Mouse (Mus musculus): ENCODE measurements around the gene Tnnt1. TPM values are rescaled to one million over a fixed set of nuclear protein-coding genes. Genes with fewer than 3 reads are reported as not detected.
"Not testable (repeated sequence)": the region's sequence is repeated elsewhere in the genome, so short reads cannot be mapped to it uniquely, and the experiment has no call there.

Tnnt1 gene
- polyA plus RNA-seq, 1 experiment = 1,403 TPM

DNA sequence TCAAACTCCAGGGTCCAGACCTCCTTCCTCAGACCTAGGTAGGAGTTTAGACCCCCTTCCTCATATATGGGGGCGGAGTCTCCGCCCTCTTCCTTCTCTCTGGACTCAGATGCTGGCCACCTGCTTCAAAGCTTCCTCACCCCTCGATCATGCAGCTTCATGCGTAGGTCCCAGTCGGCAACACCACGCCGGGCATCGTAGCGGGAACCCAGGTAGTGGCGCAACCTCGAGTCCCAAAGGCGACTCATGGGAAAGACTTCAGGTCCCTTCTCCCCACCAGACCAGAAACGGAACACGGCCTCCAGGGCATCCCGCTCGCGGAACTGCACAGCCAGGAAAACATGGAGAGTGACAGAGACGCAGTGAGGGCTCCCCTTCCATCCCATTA is 11.1 kb upstream of the Tnnt1 start:
- H3K36me3 ChIP-seq (ENCODE audit: control insufficient read depth, insufficient read depth) = no peaks in the 10 kb centered on the region
- no peak overlapping the region for H3K4me3 ChIP-seq
- no peak overlapping the region for H3ac ChIP-seq (ENCODE audit: control insufficient read depth, insufficient read length)
- H3K27me3 ChIP-seq (ENCODE audit: control insufficient read depth, insufficient read depth, insufficient read length) = no peaks in the 10 kb centered on the region
- no peaks in the 10 kb centered on the region for H3K79me2 ChIP-seq (ENCODE audit: control insufficient read depth, insufficient read depth)
- TF ChIP-seq CEBPB (IDR thresholded peaks at IDR 0.05; ENCODE audit: insufficient read depth, poor library complexity, severe bottlenecking) (no peak), USF1 (IDR thresholded peaks at IDR 0.05; ENCODE audit: low read depth) (no peak), MYOD1 (IDR thresholded peaks at IDR 0.05; ENCODE audit: control insufficient read depth in 1 of 3, insufficient read length in 2 of 3, low read depth in 2 of 3) (no peak), POLR2AphosphoS2 (IDR thresholded peaks at IDR 0.05; ENCODE audit: insufficient read length, low read depth) (no peak), TCF12 (IDR thresholded peaks at IDR 0.05; ENCODE audit: insufficient read depth, poor library complexity, severe bottlenecking) (no peak), REST (IDR thresholded peaks at IDR 0.05; ENCODE audit: insufficient read depth, insufficient read length) (no peak), TCF3 (IDR thresholded peaks at IDR 0.05; ENCODE audit: insufficient read length, low read depth) (no peak), MYOG (IDR thresholded peaks at IDR 0.05; ENCODE audit: control insufficient read depth in 1 of 3, insufficient read depth in 1 of 3, insufficient read length in 2 of 3, low read depth in 2 of 3) (no peak), SRF (IDR thresholded peaks at IDR 0.05; ENCODE audit: control insufficient read depth, insufficient read length, low read depth) (no peak), MAX (IDR thresholded peaks at IDR 0.05; ENCODE audit: low read depth) (no peak), E2F4 (IDR thresholded peaks at IDR 0.05; ENCODE audit: insufficient read depth) (no peak)
- H3K4me2 ChIP-seq (ENCODE audit: low read depth) = no peak overlapping the region

DNA sequence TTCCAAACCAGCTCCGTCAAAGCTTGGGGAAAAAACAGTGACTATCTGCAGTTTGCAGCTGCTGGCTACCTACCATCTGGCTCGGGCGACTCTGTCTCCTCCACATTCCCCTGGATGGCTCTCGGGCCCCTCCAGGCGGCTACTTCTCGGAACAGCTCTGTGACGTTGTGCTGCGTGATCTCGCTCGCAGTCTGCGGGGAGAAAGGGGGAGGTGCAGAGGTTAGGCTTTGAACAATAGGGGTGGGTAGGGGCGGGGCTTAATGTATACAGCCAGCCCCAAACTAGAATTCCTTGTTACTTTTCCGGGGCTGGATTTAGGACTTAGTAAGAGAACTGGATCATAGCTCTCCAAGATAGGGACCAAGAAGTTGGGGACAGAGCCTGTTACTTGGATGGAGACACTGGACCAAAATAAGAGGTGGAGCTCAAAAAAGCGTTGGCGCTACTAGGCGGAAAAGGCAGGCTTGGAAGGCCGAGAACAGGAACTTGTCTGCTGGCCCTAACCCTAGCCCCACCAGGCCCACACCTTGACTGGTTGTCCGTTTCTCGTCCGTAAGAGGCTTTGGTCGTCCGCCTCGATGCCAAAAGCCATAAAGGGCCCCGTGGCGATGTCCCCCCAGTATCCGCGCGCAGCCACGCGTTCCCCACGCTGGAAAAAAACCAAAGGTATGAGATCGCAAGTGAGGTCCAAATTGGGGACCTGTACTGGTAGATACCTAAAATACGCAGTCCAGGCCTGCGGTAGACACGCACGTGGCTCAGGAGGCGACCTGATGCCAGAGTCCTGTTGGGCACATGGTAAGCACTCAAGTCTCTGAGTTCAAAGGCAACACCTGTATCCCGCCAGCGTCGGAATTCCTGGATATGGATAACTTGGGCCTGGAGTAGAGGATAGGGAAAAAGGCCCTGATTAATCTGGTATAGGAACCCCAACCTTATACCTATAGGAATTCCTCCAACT is 10.4 kb upstream of the Tnnt1 start:
- Histone ChIP-seq H3K27me3 (ENCODE audit: control insufficient read depth, insufficient read depth, insufficient read length) (no peaks in the 10 kb centered on the region), H3K79me2 (ENCODE audit: control insufficient read depth, insufficient read depth) (no peaks in the 10 kb centered on the region), H3K4me2 (ENCODE audit: low read depth) (peak overlapping the region; percentile 59), H3K36me3 (ENCODE audit: control insufficient read depth, insufficient read depth) (no peaks in the 10 kb centered on the region), H3K4me3 (no peak overlapping the region), H3ac (ENCODE audit: control insufficient read depth, insufficient read length) (no peak overlapping the region)
- no peak for TF ChIP-seq E2F4 (IDR thresholded peaks at IDR 0.05; ENCODE audit: insufficient read depth)
- TF ChIP-seq REST (IDR thresholded peaks at IDR 0.05; ENCODE audit: insufficient read depth, insufficient read length) = no peak
- TF ChIP-seq MAX (IDR thresholded peaks at IDR 0.05; ENCODE audit: low read depth) = no peak
- no peak for TF ChIP-seq USF1 (IDR thresholded peaks at IDR 0.05; ENCODE audit: low read depth)
- no peak for TF ChIP-seq SRF (IDR thresholded peaks at IDR 0.05; ENCODE audit: control insufficient read depth, insufficient read length, low read depth)
- TF ChIP-seq TCF3 (IDR thresholded peaks at IDR 0.05; ENCODE audit: insufficient read length, low read depth) = no peak
- no peak for TF ChIP-seq POLR2A (IDR thresholded peaks at IDR 0.05; ENCODE audit: insufficient read length, low read depth)
- peak in 1 of 3 experiments; percentile 29 for TF ChIP-seq MYOG (IDR thresholded peaks at IDR 0.05; ENCODE audit: control insufficient read depth in 1 of 3, insufficient read depth in 1 of 3, insufficient read length in 2 of 3, low read depth in 2 of 3)
- TF ChIP-seq MYOD1 (IDR thresholded peaks at IDR 0.05; ENCODE audit: control insufficient read depth in 1 of 3, insufficient read length in 2 of 3, low read depth in 2 of 3) = peak in 2 of 3 experiments; percentile 26 to 29
- TF ChIP-seq POLR2AphosphoS2 (IDR thresholded peaks at IDR 0.05; ENCODE audit: insufficient read length, low read depth) = no peak

DNA sequence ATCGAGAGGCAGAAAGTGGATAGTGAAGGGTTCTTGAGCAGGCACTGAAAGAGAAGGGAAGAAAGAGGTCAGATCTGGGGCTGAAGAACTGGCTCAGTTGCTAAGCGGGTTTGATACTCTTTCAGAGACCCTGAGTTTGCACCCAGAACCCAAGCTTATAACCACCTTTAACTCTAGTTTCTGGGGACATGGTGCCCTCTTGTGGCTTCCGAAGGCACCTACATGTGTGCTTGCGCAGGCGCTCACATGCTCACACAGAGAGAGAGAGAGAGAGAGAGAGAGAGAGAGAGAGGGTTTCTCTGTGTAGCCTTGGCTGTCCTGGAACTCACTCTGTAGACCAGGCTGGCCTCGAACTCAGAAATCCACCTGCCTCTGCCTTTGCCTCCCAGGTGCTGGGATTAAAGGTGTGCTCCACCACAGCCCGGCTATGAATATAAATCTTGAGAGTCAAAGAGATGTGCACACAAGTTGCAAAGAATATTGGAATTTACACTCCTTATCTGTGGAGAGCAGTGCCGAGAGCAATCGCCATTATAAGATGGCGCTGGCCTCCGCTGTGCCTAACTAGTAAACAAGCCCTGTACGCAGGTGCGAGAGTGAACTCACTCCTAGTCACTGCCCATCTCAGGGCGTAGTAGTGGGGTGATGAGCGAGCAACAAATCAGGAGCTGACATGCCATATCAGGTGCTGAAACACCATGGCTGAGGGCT is 8.2 kb upstream of the Tnnt1 start, which contains the start of gene Tnni3:
Gene Tnni3 (minus strand): TSS at position 18 of the 711 bp plus-strand sequence.
- not testable (repeated sequence) for H3K36me3 ChIP-seq (ENCODE audit: control insufficient read depth, insufficient read depth); H3K4me3 ChIP-seq; H3K79me2 ChIP-seq (ENCODE audit: control insufficient read depth, insufficient read depth); H3K4me2 ChIP-seq (ENCODE audit: low read depth); H3ac ChIP-seq (ENCODE audit: control insufficient read depth, insufficient read length); H3K27me3 ChIP-seq (ENCODE audit: control insufficient read depth, insufficient read depth, insufficient read length)

DNA sequence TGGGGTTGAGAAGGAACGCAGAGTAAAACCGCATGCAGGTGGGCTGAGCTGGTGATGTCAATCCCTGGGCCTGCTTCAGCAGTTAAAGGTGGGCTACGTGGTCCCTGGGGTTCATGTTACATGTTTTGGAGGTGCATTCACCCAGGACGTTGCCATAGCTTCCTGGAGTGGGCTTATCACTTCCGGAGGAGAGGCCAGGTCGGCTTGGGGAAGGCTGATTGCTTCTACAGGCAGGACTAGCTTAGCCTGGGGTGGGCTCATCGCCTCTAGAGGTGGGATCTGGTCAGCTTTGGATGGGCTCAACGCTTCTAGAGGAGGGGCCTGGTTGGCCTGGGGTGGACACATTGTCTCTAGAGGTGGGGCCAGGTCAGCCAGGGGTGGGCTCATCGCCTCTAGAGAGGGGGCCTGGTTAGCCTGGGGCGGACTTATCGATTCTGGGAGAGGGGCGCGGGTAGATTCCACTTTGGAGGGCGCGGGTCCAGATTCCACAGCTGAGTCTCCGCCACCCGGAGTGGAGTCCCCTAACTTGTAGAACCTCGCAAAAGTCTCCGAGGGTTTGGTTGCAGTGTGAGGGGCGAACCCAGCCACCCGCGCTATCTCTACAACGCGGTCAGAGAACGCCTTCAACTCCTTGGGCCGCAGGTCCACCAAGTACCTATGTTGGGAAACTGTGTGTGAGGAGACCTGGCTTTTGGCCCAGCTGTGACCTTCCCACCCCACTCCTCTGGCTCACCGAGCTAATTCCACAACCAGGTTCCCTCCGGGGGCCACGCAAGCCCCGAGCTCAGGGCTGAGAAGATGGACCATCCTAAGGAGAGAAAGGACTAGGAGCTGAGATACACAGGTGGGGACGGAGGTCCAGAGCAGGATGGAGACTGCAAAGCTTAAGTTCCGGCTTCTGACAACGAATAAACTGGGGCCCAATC is 7.3 kb upstream of the Tnnt1 start:
- no peak overlapping the region for H3K4me2 ChIP-seq (ENCODE audit: low read depth)
- no peak for TF ChIP-seq MYOG (IDR thresholded peaks at IDR 0.05; ENCODE audit: control insufficient read depth in 1 of 3, insufficient read depth in 1 of 3, insufficient read length in 2 of 3, low read depth in 2 of 3)
- TF ChIP-seq TCF12 (IDR thresholded peaks at IDR 0.05; ENCODE audit: insufficient read depth, poor library complexity, severe bottlenecking) = no peak
- TF ChIP-seq POLR2AphosphoS2 (IDR thresholded peaks at IDR 0.05; ENCODE audit: insufficient read length, low read depth) = no peak
- no peak for TF ChIP-seq POLR2A (IDR thresholded peaks at IDR 0.05; ENCODE audit: insufficient read length, low read depth)
- TF ChIP-seq REST (IDR thresholded peaks at IDR 0.05; ENCODE audit: insufficient read depth, insufficient read length) = no peak
- no peak for TF ChIP-seq MAX (IDR thresholded peaks at IDR 0.05; ENCODE audit: low read depth)
- no peak for TF ChIP-seq CEBPB (IDR thresholded peaks at IDR 0.05; ENCODE audit: insufficient read depth, poor library complexity, severe bottlenecking)
- TF ChIP-seq SRF (IDR thresholded peaks at IDR 0.05; ENCODE audit: control insufficient read depth, insufficient read length, low read depth) = no peak
- TF ChIP-seq MYOD1 (IDR thresholded peaks at IDR 0.05; ENCODE audit: control insufficient read depth in 1 of 3, insufficient read length in 2 of 3, low read depth in 2 of 3) = no peak
- TF ChIP-seq E2F4 (IDR thresholded peaks at IDR 0.05; ENCODE audit: insufficient read depth) = no peak
- TF ChIP-seq TCF3 (IDR thresholded peaks at IDR 0.05; ENCODE audit: insufficient read length, low read depth) = no peak
- no peak for TF ChIP-seq USF1 (IDR thresholded peaks at IDR 0.05; ENCODE audit: low read depth)
- H3K36me3 ChIP-seq (ENCODE audit: control insufficient read depth, insufficient read depth) = no peaks in the 10 kb centered on the region
- H3ac ChIP-seq (ENCODE audit: control insufficient read depth, insufficient read length) = no peak overlapping the region
- no peak overlapping the region for H3K4me3 ChIP-seq
- H3K79me2 ChIP-seq (ENCODE audit: control insufficient read depth, insufficient read depth) = no peaks in the 10 kb centered on the region
- no peaks in the 10 kb centered on the region for H3K27me3 ChIP-seq (ENCODE audit: control insufficient read depth, insufficient read depth, insufficient read length)

All from myocyte (in vitro differentiated cells).